Mouse (Mus musculus) embryonic fibroblast, embryonic 13.5 days (primary cell): Measurements from ENCODE around the gene Kcnf1.

Experiments
- CTCF ChIP-seq: IDR thresholded peaks from 2 replicates; pipeline ENCODE4 v1.5.1; 2011; ENCODE audit warnings: mild to moderate bottlenecking, control low read depth, low read length, moderate library complexity, borderline replicate concordance; ENCODE audit not compliant: insufficient read depth
- POLR2A ChIP-seq: IDR thresholded peaks from 2 replicates; pipeline ENCODE4 v1.6.1; 2011; ENCODE audit warnings: low read depth, mild to moderate bottlenecking, control low read depth, low read length, moderate library complexity

DNA sequence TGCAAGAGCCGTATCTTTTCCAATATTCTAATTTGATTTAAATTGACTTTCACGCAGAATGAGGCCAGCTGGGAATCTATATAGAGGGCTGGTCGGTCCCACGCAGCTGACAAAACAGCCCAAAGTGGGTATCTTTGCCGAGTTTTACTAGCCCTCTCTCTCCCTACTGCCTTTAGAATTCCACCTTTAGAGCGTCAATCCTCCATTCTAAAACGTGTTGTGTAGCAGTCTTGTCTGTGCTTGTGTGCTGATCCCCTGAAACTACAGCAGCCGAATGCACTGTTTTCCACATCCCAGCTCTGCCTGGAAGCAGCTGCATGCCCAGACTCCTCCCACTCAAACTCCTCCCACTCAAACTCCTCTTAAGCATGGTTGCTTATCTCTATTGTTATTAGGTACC, 44.4 kb downstream of the Kcnf1 start:
- TF ChIP-seq CTCF (no peak), POLR2A (no peak)
